Mouse (Mus musculus) thymus, adult 2 months (tissue): ENCODE results near the gene Unc13a. TPM values are rescaled to one million over a fixed set of nuclear protein-coding genes. Genes with fewer than 3 reads are reported as not detected.

Experiments
- DNase-seq: peaks from one replicate; pipeline ENCODE4 v3.0.0; 2021
- H3K27ac ChIP-seq: fragments of 200-500 bp; 2 replicates; pipeline ENCODE4 v1.5.1; 2012; ENCODE audit warnings: low read length, control low read depth; ENCODE audit not compliant: control insufficient read depth, insufficient read depth
- H3K27me3 ChIP-seq: fragments of 200-500 bp; 2 replicates; pipeline ENCODE4 v1.6.1; 2012; ENCODE audit warnings: mild to moderate bottlenecking, low read length, moderate library complexity, mixed read lengths; ENCODE audit not compliant: control insufficient read depth, insufficient read depth
- H3K36me3 ChIP-seq: fragments of 200-500 bp; 2 replicates; pipeline ENCODE4 v1.6.1; 2012; ENCODE audit warnings: mild to moderate bottlenecking, low read length, moderate library complexity; ENCODE audit not compliant: control insufficient read depth, insufficient read depth
- H3K4me1 ChIP-seq: fragments of 200-500 bp; replicated peaks from 2 replicates; pipeline ENCODE4 v1.6.1; 2012; ENCODE audit warnings: low read length; ENCODE audit not compliant: control insufficient read depth, insufficient read depth
- H3K4me3 ChIP-seq: fragments of 200-500 bp; 2 replicates; pipeline ENCODE4 v1.5.1; 2012; ENCODE audit warnings: mild to moderate bottlenecking, low read length, control low read depth, moderate library complexity; ENCODE audit not compliant: control insufficient read depth, insufficient read depth
- CTCF ChIP-seq: fragments of 200-500 bp; IDR thresholded peaks from 2 replicates; pipeline ENCODE4 v1.5.1; 2012; ENCODE audit warnings: mild to moderate bottlenecking, control low read depth, low read length, moderate library complexity, borderline replicate concordance; ENCODE audit not compliant: control insufficient read depth, poor library complexity, insufficient read depth; ENCODE audit errors: extremely low read depth
- POLR2A ChIP-seq: fragments of 200-500 bp; IDR thresholded peaks from 2 replicates; pipeline ENCODE4 v1.6.1; 2012; ENCODE audit warnings: mild to moderate bottlenecking, low read length, control low read depth, moderate library complexity; ENCODE audit not compliant: control insufficient read depth, poor library complexity, insufficient read depth; ENCODE audit errors: extremely low read depth
- WGBS: fragments of 180-500 bp; shearing (Covaris S2); methylation state at CpG from one replicate; pipeline ENCODE4 v1.1.7; 2018; 5-methylcytosine and 5-hydroxymethylcytosine counted together
- polyA plus RNA-seq: library from polyadenylated mRNA; depleted of rRNA; stranded (reverse); fragments of >200 nt; gene quantifications from 2 replicates; pipeline ENCODE4 v1.2.3, GENCODE M21; 2012

Gene Unc13a
- polyA plus RNA-seq, 1 experiment = 1.6 TPM

- TF ChIP-seq CTCF (no peak), POLR2A (no peak)
- no peak within 1 kb of the TSS for H3K4me3 ChIP-seq
- no peak within 1 kb of the TSS for H3K27ac ChIP-seq
- H3K27me3 ChIP-seq = no peaks in the 10 kb centered on the region
- no peak for DNase-seq
- H3K4me1 ChIP-seq = peaks cover 48% of the 10 kb centered on the region
- no peaks in the 10 kb centered on the region for H3K36me3 ChIP-seq
- 89% methylated on average over 3 of the region's 3 CpGs for WGBS
Observed at GRCm38 (mm10) chr8:71597451-71597850, 74.1 kb downstream of the Unc13a start, which contains the start of gene Fam129c. Fam129c (plus strand) TSS chr8:71597648.

GRCm38 (mm10) chr8:71596798-71597197 is 74.8 kb downstream of the Unc13a start:
- TF ChIP-seq CTCF (no peak), POLR2A (no peak)
- no peak overlapping the region for H3K27ac ChIP-seq
- no peaks in the 10 kb centered on the region for H3K27me3 ChIP-seq
- H3K4me3 ChIP-seq = no peak overlapping the region
- no peak for DNase-seq
- no peaks in the 10 kb centered on the region for H3K36me3 ChIP-seq
- 31% methylated on average over 4 of the region's 4 CpGs for WGBS
- peaks cover 42% of the 10 kb centered on the region for H3K4me1 ChIP-seq

GRCm38 (mm10) chr8:71596384-71596783 is 75.2 kb downstream of the Unc13a start:
- TF ChIP-seq CTCF (no peak), POLR2A (no peak)
- Histone ChIP-seq H3K27me3 (no peaks in the 10 kb centered on the region), H3K27ac (no peak overlapping the region), H3K36me3 (no peaks in the 10 kb centered on the region), H3K4me1 (peaks cover 39% of the 10 kb centered on the region), H3K4me3 (no peak overlapping the region)
- 66% methylated on average over 6 of the region's 6 CpGs for WGBS
- DNase-seq = no peak

GRCm38 (mm10) chr8:71595862-71596261 is 75.7 kb downstream of the Unc13a start:
- H3K36me3 ChIP-seq = no peaks in the 10 kb centered on the region
- no peak overlapping the region for H3K27ac ChIP-seq
- no peaks in the 10 kb centered on the region for H3K27me3 ChIP-seq
- peaks cover 42% of the 10 kb centered on the region for H3K4me1 ChIP-seq
- no peak for TF ChIP-seq POLR2A
- TF ChIP-seq CTCF = peak; percentile 100
- H3K4me3 ChIP-seq = no peak overlapping the region
- peak; percentile 92 for DNase-seq
- WGBS = 20% methylated on average over 27 of the region's 27 CpGs

- no peak for DNase-seq
- H3K4me1 ChIP-seq = peaks cover 56% of the 10 kb centered on the region
- WGBS = 100% methylated on average over 4 of the region's 4 CpGs
- no peak overlapping the region for H3K4me3 ChIP-seq
- no peak overlapping the region for H3K27ac ChIP-seq
- no peaks in the 10 kb centered on the region for H3K27me3 ChIP-seq
- no peaks in the 10 kb centered on the region for H3K36me3 ChIP-seq
- no peak for TF ChIP-seq POLR2A
Observed at GRCm38 (mm10) chr8:71594324-71594722, 77.2 kb downstream of the Unc13a start.

- Histone ChIP-seq H3K27me3 (no peaks in the 10 kb centered on the region), H3K4me3 (no peak overlapping the region), H3K27ac (no peak overlapping the region), H3K4me1 (peaks cover 61% of the 10 kb centered on the region), H3K36me3 (no peaks in the 10 kb centered on the region)
- DNase-seq = no peak
- TF ChIP-seq POLR2A (no peak), CTCF (no peak)
- WGBS = 95% methylated on average over 8 of the region's 8 CpGs
Observed at GRCm38 (mm10) chr8:71593556-71594323, 77.8 kb downstream of the Unc13a start.

- WGBS = 3% methylated on average over 60 of the region's 60 CpGs
Observed at GRCm38 (mm10) chr8:71592374-71593170, 79.0 kb downstream of the Unc13a start.

More at GRCm38 (mm10) chr8:71592374-71593170, 79.0 kb downstream of the Unc13a start:
- Histone ChIP-seq H3K27ac (peak overlapping the region; percentile 94), H3K36me3 (no peaks in the 10 kb centered on the region), H3K27me3 (no peaks in the 10 kb centered on the region), H3K4me3 (peak overlapping the region; percentile 76), H3K4me1 (peaks cover 67% of the 10 kb centered on the region)
- TF ChIP-seq POLR2A (0 out of 2 replicates have a peak, but pooled peaks have one; percentile 23), CTCF (no peak)
- DNase-seq = peak; percentile 82
